Mouse (Mus musculus) intestine, postnatal 0 days (tissue): ENCODE data around the gene Riox2. TPM values are rescaled to one million over a fixed set of nuclear protein-coding genes. Genes with fewer than 3 reads are reported as not detected.

Experiments
- ATAC-seq: fragments of 200-750 bp; cut with Nextera tagmentation; 2 replicates; pipeline ENCODE4 v1.8.0; 2017; ENCODE audit warnings: mild to moderate bottlenecking, moderate TSS enrichment, moderate library complexity
- H3K27ac ChIP-seq: fragments of 300-500 bp; sonication (generic); 2 replicates; pipeline ENCODE4 v1.5.1; 2014; ENCODE audit warnings: mild to moderate bottlenecking, low read depth, low read length, moderate library complexity
- H3K27me3 ChIP-seq: fragments of 300-500 bp; sonication (generic); replicated peaks from 2 replicates; pipeline ENCODE4 v1.6.1; 2014; ENCODE audit warnings: low read length, mixed read lengths; ENCODE audit not compliant: control insufficient read depth, insufficient read depth
- H3K36me3 ChIP-seq: fragments of 300-500 bp; sonication (generic); 2 replicates; pipeline ENCODE4 v1.6.1; 2014; ENCODE audit warnings: mild to moderate bottlenecking, moderate library complexity; ENCODE audit not compliant: control insufficient read depth, insufficient read depth
- H3K4me1 ChIP-seq: fragments of 300-500 bp; sonication (generic); replicated peaks from 2 replicates; pipeline ENCODE4 v1.6.1; 2014; ENCODE audit warnings: antibody characterized with exemption, low read length, mixed read lengths; ENCODE audit not compliant: control insufficient read depth, insufficient read depth
- H3K4me2 ChIP-seq: fragments of 300-500 bp; sonication (generic); replicated peaks from 2 replicates; pipeline ENCODE4 v1.6.1; 2014; ENCODE audit warnings: low read depth, mild to moderate bottlenecking, moderate library complexity
- H3K4me3 ChIP-seq: fragments of 300-500 bp; sonication (generic); 2 replicates; pipeline ENCODE4 v1.5.1; 2014; ENCODE audit warnings: low read depth, low read length
- H3K9ac ChIP-seq: fragments of 300-500 bp; sonication (generic); 2 replicates; pipeline ENCODE4 v1.6.1; 2014; ENCODE audit warnings: mild to moderate bottlenecking, low read depth, low read length
- H3K9me3 ChIP-seq: fragments of 300-500 bp; sonication (generic); 2 replicates; pipeline ENCODE4 v1.6.1; 2016; ENCODE audit warnings: mixed run types; ENCODE audit not compliant: control insufficient read depth
- CTCF ChIP-seq: sonication (generic); IDR thresholded peaks from 2 replicates; pipeline ENCODE4 v1.5.1; 2016; ENCODE audit warnings: low read depth, mild to moderate bottlenecking, control low read depth, antibody characterized with exemption, moderate library complexity
- whole genome bisulfite sequencing: fragments of 180-500 bp; shearing (Covaris S2); extraction: QIAGEN DNeasy Blood & Tissue Kit; methylation state at CpG from one replicate; pipeline ENCODE4 v1.1.7; 2014; 5-methylcytosine and 5-hydroxymethylcytosine counted together
- polyA plus RNA-seq: library from polyadenylated mRNA; unstranded; fragments of >200 nt; fragmentation: Nextera tagmentation; extraction: Ambion mirVana; gene quantifications from 2 replicates; pipeline ENCODE4 v1.2.1, GENCODE M21; 2015

The Riox2 gene
- 12.8 and 13.6 TPM in 2 replicates for polyA plus RNA-seq

- H3K4me1 ChIP-seq = no peaks in the 10 kb centered on the region
- H3K4me2 ChIP-seq = peak within 1 kb of the TSS; percentile 88
- ATAC-seq = peak; percentile 96
- 0 out of 2 replicates have a peak, but pooled peaks have one; percentile 19 for TF ChIP-seq CTCF
- peaks cover 5% of the 10 kb centered on the region for H3K36me3 ChIP-seq
- peak within 1 kb of the TSS; percentile 54 for H3K27ac ChIP-seq
- no peaks in the 10 kb centered on the region for H3K9me3 ChIP-seq
- peak within 1 kb of the TSS; percentile 67 for H3K9ac ChIP-seq
- no peaks in the 10 kb centered on the region for H3K27me3 ChIP-seq
- peak within 1 kb of the TSS; percentile 89 for H3K4me3 ChIP-seq
- WGBS = 2% methylated on average over 50 of the region's 56 CpGs
Measured at GRCm38 (mm10) chr16:59471637-59472278, at the start of gene Riox2. TSS of gene Riox2 (plus strand) at chr16:59471775.

- no peak overlapping the region for H3K27ac ChIP-seq
- no peaks in the 10 kb centered on the region for H3K4me1 ChIP-seq
- no peak overlapping the region for H3K4me2 ChIP-seq
- H3K9me3 ChIP-seq = no peaks in the 10 kb centered on the region
- no peak for ATAC-seq
- no peaks in the 10 kb centered on the region for H3K36me3 ChIP-seq
- no peaks in the 10 kb centered on the region for H3K27me3 ChIP-seq
- H3K9ac ChIP-seq = no peak overlapping the region
- TF ChIP-seq CTCF = no peak
- H3K4me3 ChIP-seq = no peak overlapping the region
- 71% methylated on average over 7 of the region's 7 CpGs for WGBS
Measured at GRCm38 (mm10) chr16:59427960-59428359, 43.6 kb upstream of the Riox2 start.

GRCm38 (mm10) chr16:59433181-59433580 lies 38.4 kb upstream of the Riox2 start:
- 73% methylated on average over 11 of the region's 11 CpGs for WGBS
- no peaks in the 10 kb centered on the region for H3K9me3 ChIP-seq
- H3K4me2 ChIP-seq = no peak overlapping the region
- H3K4me1 ChIP-seq = no peaks in the 10 kb centered on the region
- no peaks in the 10 kb centered on the region for H3K36me3 ChIP-seq
- no peak for ATAC-seq
- no peak overlapping the region for H3K27ac ChIP-seq
- H3K9ac ChIP-seq = no peak overlapping the region
- no peak overlapping the region for H3K4me3 ChIP-seq
- no peaks in the 10 kb centered on the region for H3K27me3 ChIP-seq
- TF ChIP-seq CTCF = no peak

GRCm38 (mm10) chr16:59444880-59445559 lies 26.6 kb upstream of the Riox2 start:
- no peak overlapping the region for H3K4me2 ChIP-seq
- H3K9me3 ChIP-seq = no peaks in the 10 kb centered on the region
- H3K9ac ChIP-seq = no peak overlapping the region
- H3K4me1 ChIP-seq = no peaks in the 10 kb centered on the region
- H3K4me3 ChIP-seq = no peak overlapping the region
- H3K36me3 ChIP-seq = no peaks in the 10 kb centered on the region
- WGBS = 77% methylated on average over 7 of the region's 7 CpGs
- ATAC-seq = no peak
- no peaks in the 10 kb centered on the region for H3K27me3 ChIP-seq
- no peak for TF ChIP-seq CTCF
- H3K27ac ChIP-seq = no peak overlapping the region

GRCm38 (mm10) chr16:59448181-59448580 lies 23.4 kb upstream of the Riox2 start:
- no peak overlapping the region for H3K4me2 ChIP-seq
- no peaks in the 10 kb centered on the region for H3K36me3 ChIP-seq
- no peaks in the 10 kb centered on the region for H3K27me3 ChIP-seq
- H3K4me1 ChIP-seq = no peaks in the 10 kb centered on the region
- no peak overlapping the region for H3K9ac ChIP-seq
- 80% methylated on average over 1 of the region's 1 CpGs for WGBS
- no peak for ATAC-seq
- H3K9me3 ChIP-seq = no peaks in the 10 kb centered on the region
- no peak for TF ChIP-seq CTCF
- H3K27ac ChIP-seq = no peak overlapping the region
- H3K4me3 ChIP-seq = no peak overlapping the region

GRCm38 (mm10) chr16:59449092-59449491 lies 22.5 kb upstream of the Riox2 start:
- Histone ChIP-seq H3K4me2 (no peak overlapping the region), H3K27ac (no peak overlapping the region), H3K9me3 (no peaks in the 10 kb centered on the region), H3K9ac (no peak overlapping the region), H3K36me3 (no peaks in the 10 kb centered on the region), H3K4me1 (no peaks in the 10 kb centered on the region), H3K27me3 (no peaks in the 10 kb centered on the region), H3K4me3 (no peak overlapping the region)
- ATAC-seq = no peak
- TF ChIP-seq CTCF = no peak
